Mouse (Mus musculus): ENCODE measurements around the gene Cacna1d.

GRCm38 (mm10) chr14:30168902-30169301, 322.4 kb downstream of the Cacna1d start:
- TF ChIP-seq CTCF (IDR thresholded peaks at IDR 0.05; ENCODE audit: extremely low read depth, insufficient read depth, insufficient read length, insufficient replicate concordance) (no peak), POLR2A (IDR thresholded peaks at IDR 0.05; ENCODE audit: low read depth, low read length) (no peak)
